ENCODE assay signal across 10 mouse cellular contexts in the genomic region with DNA sequence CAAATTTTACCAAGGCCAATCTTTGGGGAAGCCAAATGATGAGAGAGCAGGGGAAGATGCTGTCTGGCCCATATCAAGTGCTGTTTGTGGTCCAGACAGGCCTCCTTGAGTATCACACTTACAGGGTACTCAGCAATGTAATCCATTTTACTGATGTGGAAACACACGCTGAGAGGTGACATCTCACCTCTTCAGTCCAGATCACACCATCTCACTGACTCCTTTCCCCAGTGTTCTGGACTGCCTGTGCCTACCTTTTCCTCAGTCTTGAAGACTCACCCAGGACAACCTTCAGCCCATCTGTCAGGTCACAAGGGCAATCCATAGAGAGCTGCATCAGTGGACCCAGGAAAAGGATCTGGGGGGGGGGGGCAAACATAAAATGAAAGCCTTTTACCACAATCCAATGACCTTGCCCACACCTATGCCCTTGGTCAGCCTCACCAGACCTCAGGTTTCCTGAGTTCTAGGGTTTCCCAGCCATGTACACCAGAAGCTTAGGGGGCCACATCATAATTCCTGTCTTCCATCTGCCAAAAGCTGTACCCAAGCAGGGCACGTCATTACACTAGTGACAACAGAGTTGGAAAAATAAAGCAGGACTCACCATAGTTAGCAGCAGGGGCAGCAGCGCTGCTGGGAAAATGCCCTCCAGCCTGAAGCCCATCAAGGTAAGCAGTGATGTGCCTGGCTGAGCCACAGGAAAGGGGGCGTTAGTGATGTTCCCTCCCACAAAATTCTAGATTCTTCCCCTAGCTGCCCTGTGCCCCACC. TPM values are rescaled to one million over a fixed set of nuclear protein-coding genes. Genes with fewer than 3 reads are reported as not detected.
DNase-seq lines count a peak whose midpoint lies in the region; ATAC-seq and TF ChIP-seq lines count a peak whose summit lies in the region.
"Had no signal": no experiment of that assay in that cellular context is flagged by ENCODE, and none has a peak within 500 bp of the region (broad histone marks: within the 10 kb centered on the region; RNA-seq: fewer than 3 reads in every experiment).

No protein-coding gene starts in this region.

- H3K4me3 ChIP-seq in heart, embryonic 14.5 days (ENCODE audit: control insufficient read depth in 1 of 2, insufficient read depth in 1 of 2, low read depth in 1 of 2, low read length in 2 of 2) = peak overlapping the region; percentile 78 to 82
- H3K4me3 ChIP-seq in bone marrow macrophage, adult 2 months (ENCODE audit: insufficient read depth, low read length) = peak overlapping the region; percentile 98
- H3K4me3 ChIP-seq in hindbrain, embryonic 15.5 days = peak overlapping the region; percentile 69
- peak overlapping the region; percentile 93 for H3K4me3 ChIP-seq in midbrain, embryonic 12.5 days

- peaks cover 34% of the 10 kb centered on the region for H3K36me3 ChIP-seq in heart, embryonic 14.5 days (ENCODE audit: control insufficient read depth, insufficient read depth, low read length)
- H3K36me3 ChIP-seq in hindbrain, embryonic 15.5 days = peaks cover 17% of the 10 kb centered on the region
- peaks cover 26% of the 10 kb centered on the region for H3K36me3 ChIP-seq in midbrain, embryonic 12.5 days

- peak overlapping the region; percentile 90 for H3K9ac ChIP-seq in heart, embryonic 14.5 days (ENCODE audit: low read length)
- peak overlapping the region; percentile 72 for H3K9ac ChIP-seq in hindbrain, embryonic 15.5 days
- peak overlapping the region; percentile 94 for H3K9ac ChIP-seq in midbrain, embryonic 12.5 days (replicated peaks)

- no peak for ATAC-seq in heart, embryonic 14.5 days (ENCODE audit: insufficient number of reproducible peaks, insufficient read depth, low FRiP score, low read depth)
- no peak for ATAC-seq in hindbrain, embryonic 15.5 days (ENCODE audit: low FRiP score, low read depth)
- peak; percentile 11 for ATAC-seq in midbrain, embryonic 12.5 days (ENCODE audit: low FRiP score, low read depth)

- intact Hi-C loops in heart, postnatal 10 days (cut with DNase I) = loop anchor here (5.0 kb wide), 4 partner anchors 127 to 338 kb away; a partner anchor contains a TSS
- intact Hi-C loops in gastrocnemius, postnatal 14 days (cut with DNase I; ENCODE audit: low total_unique reads) = loop anchor here (5.0 to 10.0 kb wide), 3 partner anchors 118 to 220 kb away; a partner anchor contains a TSS

- no peak for TF ChIP-seq POLR2A in bone marrow macrophage, adult 2 months (IDR thresholded peaks at IDR 0.05; ENCODE audit: borderline replicate concordance, low read depth, low read length)

- no peaks in the 10 kb centered on the region for H3K27me3 ChIP-seq in heart, embryonic 14.5 days (ENCODE audit: control insufficient read depth, insufficient read depth, low read length)
- no peaks in the 10 kb centered on the region for H3K27me3 ChIP-seq in hindbrain, embryonic 15.5 days
- H3K27me3 ChIP-seq in midbrain, embryonic 12.5 days = no peaks in the 10 kb centered on the region
- H3K27me3 ChIP-seq: Patski had no signal

- no peak for TF ChIP-seq CTCF in bone marrow macrophage, adult 2 months (IDR thresholded peaks at IDR 0.05; ENCODE audit: low read depth, low read length)

- WGBS in heart, embryonic 14.5 days = 24% methylated on average over 4 of the region's 4 CpGs
- WGBS in hindbrain, embryonic 15.5 days = 32% methylated on average over 4 of the region's 4 CpGs
- 29% methylated on average over 4 of the region's 4 CpGs for WGBS in midbrain, embryonic 12.5 days

- no peaks in the 10 kb centered on the region for H3K9me3 ChIP-seq in heart, embryonic 14.5 days (ENCODE audit: control insufficient read depth, low read length)
- no peaks in the 10 kb centered on the region for H3K9me3 ChIP-seq in hindbrain, embryonic 15.5 days
- no peaks in the 10 kb centered on the region for H3K9me3 ChIP-seq in midbrain, embryonic 12.5 days

- peak overlapping the region in 1 of 2 experiments; percentile 80; a peak in 2 of 4 replicates for H3K27ac ChIP-seq in heart, embryonic 14.5 days (replicated peaks in 1 of 2; ENCODE audit: control insufficient read depth in 1 of 2, insufficient read depth in 1 of 2, low read depth in 2 of 2, low read length in 2 of 2)
- H3K27ac ChIP-seq in bone marrow macrophage, adult 2 months (ENCODE audit: insufficient read depth, low read depth, low read length) = no peak overlapping the region
- H3K27ac ChIP-seq in hindbrain, embryonic 15.5 days (replicated peaks) = peak overlapping the region; percentile 92
- peak overlapping the region; percentile 83; the same call in 1 of the 2 replicates for H3K27ac ChIP-seq in midbrain, embryonic 12.5 days (replicated peaks)

- peak overlapping the region; percentile 73 for H3K4me2 ChIP-seq in heart, embryonic 14.5 days (ENCODE audit: low read length)
- peak overlapping the region; percentile 97 for H3K4me2 ChIP-seq in hindbrain, embryonic 15.5 days
- peak overlapping the region; percentile 95 for H3K4me2 ChIP-seq in midbrain, embryonic 12.5 days (replicated peaks)

- no peak for DNase-seq in heart, postnatal 10 days
- no peak for DNase-seq in urinary bladder, postnatal 36 days (ENCODE audit: low spot score in 2 of 2)
- DNase-seq in gastrocnemius, postnatal 14 days = no peak
- no peak for DNase-seq in layer of hippocampus, postnatal 36 days

- peaks cover 5 to 13% of the 10 kb centered on the region in 2 experiments; a peak in 3 of 4 replicates for H3K4me1 ChIP-seq in heart, embryonic 14.5 days (ENCODE audit: control insufficient read depth in 2 of 2, insufficient read depth in 2 of 2, low read length in 2 of 2)
- peaks cover 5% of the 10 kb centered on the region for H3K4me1 ChIP-seq in bone marrow macrophage, adult 2 months (ENCODE audit: control insufficient read depth, insufficient read depth, low read length)
- H3K4me1 ChIP-seq in hindbrain, embryonic 15.5 days (replicated peaks) = peaks cover 50% of the 10 kb centered on the region
- H3K4me1 ChIP-seq in midbrain, embryonic 12.5 days = peaks cover 40% of the 10 kb centered on the region

RNA-seq across cellular contexts. Expression of a gene that starts 0.8 kb away (rescaled TPM):
- 35.8 and 38.5 TPM in 2 replicates for polyA plus RNA-seq in heart, embryonic 14.5 days (2014; fragmentation: Nextera tagmentation; extraction: Ambion mirVana)
- total RNA-seq in heart, postnatal 10 days (2021) = 10 to 100 TPM; 14.9 to 16.2 TPM
- 25.5 and 33.7 TPM in 2 replicates for polyA plus RNA-seq in bone marrow macrophage, adult 2 months (2012; ENCODE audit: insufficient read depth, insufficient read length, missing spikeins)
- polyA plus RNA-seq in hindbrain, embryonic 15.5 days (2015; fragmentation: Nextera tagmentation; extraction: Ambion mirVana) = 50.6 and 54.2 TPM in 2 replicates
- 57.2 and 59.8 TPM in 2 replicates for polyA plus RNA-seq in midbrain, embryonic 12.5 days (2016; fragmentation: Nextera tagmentation; extraction: Ambion mirVana)
- total RNA-seq in gastrocnemius, postnatal 14 days (2021) = 1 to 10 TPM; 5.8 to 7.1 TPM
- 10 to 100 TPM; 23.9 to 26.0 TPM for total RNA-seq in layer of hippocampus, postnatal 36 days (2021)

RNA-seq across cellular contexts. Expression of a gene that starts 9.1 kb away (rescaled TPM):
- 5.1 and 6.1 TPM in 2 replicates for polyA plus RNA-seq in heart, embryonic 14.5 days (2014; fragmentation: Nextera tagmentation; extraction: Ambion mirVana)
- total RNA-seq in heart, postnatal 10 days (2021) = 10 to 100 TPM; 12.6 to 16.0 TPM
- polyA plus RNA-seq in bone marrow macrophage, adult 2 months (2012; ENCODE audit: insufficient read depth, insufficient read length, missing spikeins) = 0.50 and 0.73 TPM in 2 replicates
- polyA plus RNA-seq in hindbrain, embryonic 15.5 days (2015; fragmentation: Nextera tagmentation; extraction: Ambion mirVana) = 13.2 and 14.7 TPM in 2 replicates
- 13.6 and 16.1 TPM in 2 replicates for polyA plus RNA-seq in midbrain, embryonic 12.5 days (2016; fragmentation: Nextera tagmentation; extraction: Ambion mirVana)
- 1 to 10 TPM; 2.3 to 3.2 TPM for total RNA-seq in gastrocnemius, postnatal 14 days (2021)
- total RNA-seq in layer of hippocampus, postnatal 36 days (2021) = 10 to 100 TPM; 35.0 to 35.3 TPM
- total RNA-seq: neutrophil, adult 5-6 weeks had no signal
